Mouse (Mus musculus): Measurements from ENCODE around the gene Gm8369.
"Not testable (repeated sequence)": the region's sequence is repeated elsewhere in the genome, so short reads cannot be mapped to it uniquely, and the experiment has no call there.

Gene Gm8369

GRCm38 (mm10) chr19:11485746-11486145 lies at the start of gene Gm8369:
Gene Gm8369 (plus strand): TSS chr19:11485938.
- DNase-seq (ENCODE audit: low read depth), result no peak

- no peak for DNase-seq (ENCODE audit: low read depth)
These were observed 42.4 kb upstream of the Gm8369 start, which contains the start of gene Ms4a4b for GRCm38 (mm10) chr19:11443338-11443737. Gene Ms4a4b (plus strand): TSS chr19:11443553.

- no peak for DNase-seq (ENCODE audit: low read depth)
These were observed 41.8 kb upstream of the Gm8369 start for GRCm38 (mm10) chr19:11443964-11444363.

GRCm38 (mm10) chr19:11447238-11447637 lies 38.5 kb upstream of the Gm8369 start:
- no peak for DNase-seq (ENCODE audit: low read depth)

GRCm38 (mm10) chr19:11459041-11459440 lies 26.7 kb upstream of the Gm8369 start:
- not testable (repeated sequence) for DNase-seq (ENCODE audit: low read depth)

GRCm38 (mm10) chr19:11464795-11465194 lies 20.9 kb upstream of the Gm8369 start:
- not testable (repeated sequence) for DNase-seq (ENCODE audit: low read depth)

GRCm38 (mm10) chr19:11466471-11466870 lies 19.3 kb upstream of the Gm8369 start:
- DNase-seq (ENCODE audit: low read depth), result no peak

GRCm38 (mm10) chr19:11468361-11468760 lies 17.4 kb upstream of the Gm8369 start:
- not testable (repeated sequence) for DNase-seq (ENCODE audit: low read depth)

GRCm38 (mm10) chr19:11469215-11469614 lies 16.5 kb upstream of the Gm8369 start, which contains the start of gene Ms4a6c:
Gene Ms4a6c (plus strand): TSS chr19:11469366.
- DNase-seq (ENCODE audit: low read depth), result not testable (repeated sequence)

- no peak for DNase-seq (ENCODE audit: low read depth)
These were observed 6.0 kb upstream of the Gm8369 start for GRCm38 (mm10) chr19:11479714-11480113.

GRCm38 (mm10) chr19:11482684-11483083 lies 3.1 kb upstream of the Gm8369 start:
- no peak for DNase-seq (ENCODE audit: low read depth)

GRCm38 (mm10) chr19:11483941-11484340 lies 1.8 kb upstream of the Gm8369 start:
- no peak for DNase-seq (ENCODE audit: low read depth)

GRCm38 (mm10) chr19:11484388-11484787 lies 1.4 kb upstream of the Gm8369 start:
- no peak for DNase-seq (ENCODE audit: low read depth)

- DNase-seq (ENCODE audit: low read depth), result no peak
These were observed 472 bp upstream of the Gm8369 start for GRCm38 (mm10) chr19:11485266-11485665.

- no peak for DNase-seq (ENCODE audit: low read depth)
These were observed 861 bp downstream of the Gm8369 start for GRCm38 (mm10) chr19:11486599-11486998.

- no peak for DNase-seq (ENCODE audit: low read depth)
These were observed 5.9 kb downstream of the Gm8369 start for GRCm38 (mm10) chr19:11491406-11492189.

- no peak for DNase-seq (ENCODE audit: low read depth)
These were observed 6.9 kb downstream of the Gm8369 start for GRCm38 (mm10) chr19:11492671-11493070.

GRCm38 (mm10) chr19:11494519-11494918 lies 8.8 kb downstream of the Gm8369 start:
- DNase-seq (ENCODE audit: low read depth), result no peak

GRCm38 (mm10) chr19:11496361-11496760 lies 10.6 kb downstream of the Gm8369 start:
- DNase-seq (ENCODE audit: low read depth), result no peak

- not testable (repeated sequence) for DNase-seq (ENCODE audit: low read depth)
These were observed 11.6 kb downstream of the Gm8369 start for GRCm38 (mm10) chr19:11497300-11497699.

GRCm38 (mm10) chr19:11500796-11501195 lies 15.1 kb downstream of the Gm8369 start:
- DNase-seq (ENCODE audit: low read depth), result no peak

GRCm38 (mm10) chr19:11501326-11501725 lies 15.6 kb downstream of the Gm8369 start:
- no peak for DNase-seq (ENCODE audit: low read depth)

GRCm38 (mm10) chr19:11504857-11505256 lies 19.1 kb downstream of the Gm8369 start:
- no peak for DNase-seq (ENCODE audit: low read depth)

GRCm38 (mm10) chr19:11513458-11513857 lies 27.7 kb downstream of the Gm8369 start:
- no peak for DNase-seq (ENCODE audit: low read depth)
